Mouse (Mus musculus): ENCODE data around the gene Aak1.

DNA sequence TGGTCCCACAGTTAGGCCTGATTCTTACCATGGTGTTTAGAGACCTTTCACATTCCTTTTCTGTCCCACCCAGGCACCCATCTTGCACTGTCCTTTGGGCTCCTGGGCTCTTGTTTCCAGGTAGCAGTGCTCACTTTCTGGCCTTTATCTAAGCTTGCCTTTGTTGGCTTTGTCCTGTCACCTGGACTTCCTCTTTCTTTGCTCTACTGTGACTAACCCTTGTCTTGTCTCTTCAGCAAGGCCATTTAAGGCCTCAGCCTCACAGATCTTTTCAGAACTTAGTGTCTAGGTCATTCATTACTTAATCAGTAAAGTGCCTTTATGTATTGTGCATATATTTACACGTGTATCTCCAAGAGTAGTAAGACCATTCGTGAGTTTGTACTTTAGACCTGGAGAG, 99.4 kb downstream of the Aak1 start:
- TF ChIP-seq CTCF (IDR thresholded peaks at IDR 0.05; ENCODE audit: borderline replicate concordance, control insufficient read depth, extremely low read depth, insufficient read depth, low read length, poor library complexity) = no peak
- no peak for TF ChIP-seq POLR2A (IDR thresholded peaks at IDR 0.05; ENCODE audit: control insufficient read depth, extremely low read depth, insufficient read depth, low read length, poor library complexity)

Data from thymus, adult 2 months (tissue).